Mouse (Mus musculus) layer of hippocampus, postnatal 25 days (tissue): ENCODE data around the gene Wdr18. TPM values are rescaled to one million over a fixed set of nuclear protein-coding genes. Genes with fewer than 3 reads are reported as not detected.

Experiments
- DNase-seq, 2 experiments: peaks; one replicate each; pipeline ENCODE4 v3.0.0; 2022; ENCODE audit warnings: mixed read lengths in 2 of 2, low spot score in 1 of 2; ENCODE audit errors: extremely low spot score in 1 of 2
- total RNA-seq, 2 experiments: library from RNA; stranded (reverse); gene quantifications; 2 replicates each; pipeline ENCODE4 v1.2.3; 2021

Wdr18 gene
- total RNA-seq, 2 experiments from 2014 or later = 42.9 to 45.8 TPM

- DNase-seq = no peak
Observed at GRCm38 (mm10) chr10:80018739-80019297, 58.9 kb downstream of the Wdr18 start.

- DNase-seq = no peak
Observed at GRCm38 (mm10) chr10:80019471-80020131, 59.6 kb downstream of the Wdr18 start.

Other genes with a start within 250 kb of the Wdr18 start
- 100 to 1,000 TPM; 108 to 110 TPM for gene Hcn2, start 243.5 kb upstream of the Wdr18 start, total RNA-seq
- gene Polrmt, start 213.6 kb upstream of the Wdr18 start, total RNA-seq = 10 to 100 TPM; 39.2 to 44.6 TPM
- gene Fgf22, start 205.1 kb upstream of the Wdr18 start, total RNA-seq = 1 to 10 TPM; 1.0 to 1.5 TPM
- 10 to 100 TPM; 82.7 to 92.9 TPM for gene Rnf126, start 193.2 kb upstream of the Wdr18 start, total RNA-seq
- gene Fstl3, start 182.9 kb upstream of the Wdr18 start, total RNA-seq = 1 to 10 TPM; 1.2 to 2.1 TPM
- under 1 TPM; 0.30 to 0.33 TPM for gene Prss57, start 169.2 kb upstream of the Wdr18 start, total RNA-seq
- gene Palm, start 166.6 kb upstream of the Wdr18 start, total RNA-seq = 100 to 1,000 TPM; 307 to 325 TPM
- under 1 TPM; 0.66 to 0.89 TPM for gene Misp, start 139.2 kb upstream of the Wdr18 start, total RNA-seq
- 10 to 100 TPM; 44.0 to 66.0 TPM for gene Ptbp1, start 105.7 kb upstream of the Wdr18 start, total RNA-seq
- gene Prtn3, start 85.7 kb upstream of the Wdr18 start, total RNA-seq = 1 to 10 TPM; 1.1 to 1.4 TPM
- gene Plppr3, start 85.5 kb upstream of the Wdr18 start, total RNA-seq = 10 to 100 TPM; 32.4 to 34.4 TPM
- not detected for gene Elane, start 73.9 kb upstream of the Wdr18 start, total RNA-seq
- gene Cfd, start 69.3 kb upstream of the Wdr18 start, total RNA-seq = not detected
- 10 to 100 TPM; 55.5 to 56.2 TPM for gene Med16, start 51.2 kb upstream of the Wdr18 start, total RNA-seq
- gene Gm26602, start 49.3 kb upstream of the Wdr18 start, total RNA-seq = not detected
- 1 to 10 TPM; 6.6 to 6.7 TPM for gene Kiss1r, start 43.2 kb upstream of the Wdr18 start, total RNA-seq
- 100 to 1,000 TPM; 428 to 450 TPM for gene R3hdm4, start 38.9 kb upstream of the Wdr18 start, total RNA-seq
- 1 to 10 TPM; 4.6 to 6.9 TPM for gene Arid3a, start 33.1 kb upstream of the Wdr18 start, total RNA-seq
- under 1 TPM; 0.12 to 0.15 TPM for gene Grin3b, start 10.6 kb downstream of the Wdr18 start, total RNA-seq
- 100 to 1,000 TPM; 125 to 131 TPM for gene Tmem259, start 24.2 kb downstream of the Wdr18 start, total RNA-seq
- 1 to 10 TPM; 5.8 to 6.0 TPM for gene Cnn2, start 28.4 kb downstream of the Wdr18 start, total RNA-seq
- 10 to 100 TPM in 1 of 2 experiments, 1 to 10 TPM in 1; 9.6 to 10.2 TPM for gene Abca7, start 36.3 kb downstream of the Wdr18 start, total RNA-seq
- 1 to 10 TPM; 3.3 to 4.3 TPM for gene Arhgap45, start 56.5 kb downstream of the Wdr18 start, total RNA-seq
- 10 to 100 TPM; 86.6 to 91.0 TPM for gene Polr2e, start 79.6 kb downstream of the Wdr18 start, total RNA-seq
- 100 to 1,000 TPM; 486 to 515 TPM for gene Gpx4, start 87.0 kb downstream of the Wdr18 start, total RNA-seq
- 10 to 100 TPM; 14.5 to 22.0 TPM for gene Sbno2, start 145.4 kb downstream of the Wdr18 start, total RNA-seq
- gene Stk11, start 155.7 kb downstream of the Wdr18 start, total RNA-seq = 10 to 100 TPM; 89.1 to 94.3 TPM
- 100 to 1,000 TPM; 338 to 391 TPM for gene Atp5d, start 178.5 kb downstream of the Wdr18 start, total RNA-seq
- 100 to 1,000 TPM; 399 to 401 TPM for gene Cbarp, start 180.7 kb downstream of the Wdr18 start, total RNA-seq
- gene Midn, start 188.1 kb downstream of the Wdr18 start, total RNA-seq = 10 to 100 TPM; 61.4 to 82.4 TPM
- 10 to 100 TPM; 69.5 to 97.5 TPM for gene Cirbp, start 205.8 kb downstream of the Wdr18 start, total RNA-seq
- gene 1600002K03Rik, start 212.8 kb downstream of the Wdr18 start, total RNA-seq = 1 to 10 TPM; 5.8 to 6.2 TPM
- 10 to 100 TPM; 11.9 to 12.7 TPM for gene Efna2, start 219.3 kb downstream of the Wdr18 start, total RNA-seq